Mouse (Mus musculus): ENCODE data around the gene Rai1. TPM values are rescaled to one million over a fixed set of nuclear protein-coding genes. Genes with fewer than 3 reads are reported as not detected.

Gene Rai1
- total RNA-seq (2014; rRNA removed), result 2.7 and 3.4 TPM in 2 replicates
- polyA plus RNA-seq (2012; rRNA removed), result 9.0 and 12.9 TPM in 2 replicates

- H3K27me3 ChIP-seq (ENCODE audit: control insufficient read depth, insufficient read depth, low read length), result no peaks in the 10 kb centered on the region
- H3K9ac ChIP-seq (ENCODE audit: low read depth, low read length), result peak within 1 kb of the TSS; percentile 97
- peaks cover 28% of the 10 kb centered on the region; the same call in 1 of the 2 replicates for H3K79me2 ChIP-seq (ENCODE audit: control insufficient read depth, insufficient read depth, low read length)
- DNase-seq (ENCODE audit: extremely low read depth, low read depth, low spot score), result peak; percentile 31
- under 1% methylated on average over 104 of the region's 105 CpGs for WGBS
- H3K4me3 ChIP-seq (ENCODE audit: insufficient read depth, low read depth, low read length), result peak within 1 kb of the TSS; percentile 91
- TF ChIP-seq CTCF (IDR thresholded peaks at IDR 0.05; ENCODE audit: low read depth, low read length) (peak; percentile 83), POLR2A (IDR thresholded peaks at IDR 0.05; ENCODE audit: extremely low read depth, insufficient read depth, low read length) (no peak)
- no peaks in the 10 kb centered on the region for H3K36me3 ChIP-seq (ENCODE audit: control insufficient read depth, insufficient read depth, low read length)
- H3K27ac ChIP-seq (replicated peaks; ENCODE audit: insufficient read depth, low read depth, low read length), result peak within 1 kb of the TSS; percentile 79
- H3K4me1 ChIP-seq (ENCODE audit: control insufficient read depth, insufficient read depth, low read length), result peaks cover 22% of the 10 kb centered on the region
These were observed at the start of gene Rai1 for GRCm38 (mm10) chr11:60104810-60105592. Gene Rai1, plus strand, starts transcription at chr11:60105013.

GRCm38 (mm10) chr11:60056520-60056919 lies 48.3 kb upstream of the Rai1 start:
- no peak overlapping the region for H3K27ac ChIP-seq (replicated peaks; ENCODE audit: insufficient read depth, low read depth, low read length)
- H3K4me3 ChIP-seq (ENCODE audit: insufficient read depth, low read depth, low read length), result no peak overlapping the region
- no peaks in the 10 kb centered on the region for H3K36me3 ChIP-seq (ENCODE audit: control insufficient read depth, insufficient read depth, low read length)
- TF ChIP-seq POLR2A (IDR thresholded peaks at IDR 0.05; ENCODE audit: extremely low read depth, insufficient read depth, low read length), result no peak
- no peak for TF ChIP-seq CTCF (IDR thresholded peaks at IDR 0.05; ENCODE audit: low read depth, low read length)
- no peak for DNase-seq (ENCODE audit: extremely low read depth, low read depth, low spot score)
- H3K79me2 ChIP-seq (ENCODE audit: control insufficient read depth, insufficient read depth, low read length), result no peaks in the 10 kb centered on the region
- H3K27me3 ChIP-seq (ENCODE audit: control insufficient read depth, insufficient read depth, low read length), result no peaks in the 10 kb centered on the region
- H3K4me1 ChIP-seq (ENCODE audit: control insufficient read depth, insufficient read depth, low read length), result 0 out of 2 replicates have a peak, but pooled peaks cover 2% of the 10 kb centered on the region
- WGBS, result 90% methylated on average over 6 of the region's 6 CpGs
- no peak overlapping the region for H3K9ac ChIP-seq (ENCODE audit: low read depth, low read length)

GRCm38 (mm10) chr11:60057987-60058386 lies 46.8 kb upstream of the Rai1 start:
- no peaks in the 10 kb centered on the region for H3K79me2 ChIP-seq (ENCODE audit: control insufficient read depth, insufficient read depth, low read length)
- H3K36me3 ChIP-seq (ENCODE audit: control insufficient read depth, insufficient read depth, low read length), result no peaks in the 10 kb centered on the region
- 0 out of 2 replicates have a peak, but pooled peaks cover 3% of the 10 kb centered on the region for H3K4me1 ChIP-seq (ENCODE audit: control insufficient read depth, insufficient read depth, low read length)
- H3K27me3 ChIP-seq (ENCODE audit: control insufficient read depth, insufficient read depth, low read length), result no peaks in the 10 kb centered on the region
- H3K9ac ChIP-seq (ENCODE audit: low read depth, low read length), result no peak overlapping the region
- no peak overlapping the region for H3K4me3 ChIP-seq (ENCODE audit: insufficient read depth, low read depth, low read length)
- 68% methylated on average over 2 of the region's 2 CpGs for WGBS
- no peak for DNase-seq (ENCODE audit: extremely low read depth, low read depth, low spot score)
- TF ChIP-seq CTCF (IDR thresholded peaks at IDR 0.05; ENCODE audit: low read depth, low read length) (no peak), POLR2A (IDR thresholded peaks at IDR 0.05; ENCODE audit: extremely low read depth, insufficient read depth, low read length) (no peak)
- no peak overlapping the region for H3K27ac ChIP-seq (replicated peaks; ENCODE audit: insufficient read depth, low read depth, low read length)

GRCm38 (mm10) chr11:60058441-60058840 lies 46.4 kb upstream of the Rai1 start:
- H3K27ac ChIP-seq (replicated peaks; ENCODE audit: insufficient read depth, low read depth, low read length), result no peak overlapping the region
- no peaks in the 10 kb centered on the region for H3K27me3 ChIP-seq (ENCODE audit: control insufficient read depth, insufficient read depth, low read length)
- H3K4me3 ChIP-seq (ENCODE audit: insufficient read depth, low read depth, low read length), result no peak overlapping the region
- WGBS, result 70% methylated on average over 10 of the region's 10 CpGs
- H3K36me3 ChIP-seq (ENCODE audit: control insufficient read depth, insufficient read depth, low read length), result no peaks in the 10 kb centered on the region
- 0 out of 2 replicates have a peak, but pooled peaks cover 3% of the 10 kb centered on the region for H3K4me1 ChIP-seq (ENCODE audit: control insufficient read depth, insufficient read depth, low read length)
- no peaks in the 10 kb centered on the region for H3K79me2 ChIP-seq (ENCODE audit: control insufficient read depth, insufficient read depth, low read length)
- no peak for DNase-seq (ENCODE audit: extremely low read depth, low read depth, low spot score)
- no peak overlapping the region for H3K9ac ChIP-seq (ENCODE audit: low read depth, low read length)
- TF ChIP-seq POLR2A (IDR thresholded peaks at IDR 0.05; ENCODE audit: extremely low read depth, insufficient read depth, low read length) (no peak), CTCF (IDR thresholded peaks at IDR 0.05; ENCODE audit: low read depth, low read length) (no peak)

DNA sequence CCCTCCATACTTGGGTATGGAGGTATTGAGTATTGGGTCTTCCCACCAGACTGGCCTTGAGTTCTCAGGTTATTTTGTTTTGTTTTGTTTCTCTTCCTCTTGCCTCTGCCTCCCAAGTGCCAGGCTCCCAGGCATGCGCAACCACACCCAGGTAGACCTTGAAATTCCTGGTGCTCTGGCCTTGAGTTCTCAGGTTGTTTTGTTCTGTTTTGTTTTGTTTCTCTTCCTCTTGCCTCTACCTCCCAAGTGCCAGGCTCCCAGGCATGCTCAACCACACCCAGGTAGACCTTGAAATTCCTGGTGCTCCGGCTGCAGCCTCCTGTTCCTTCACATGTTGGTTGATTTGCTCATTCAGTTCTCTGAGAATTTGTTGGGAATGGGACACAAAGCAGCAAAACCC lies 44.8 kb upstream of the Rai1 start:
- no peak overlapping the region for H3K4me3 ChIP-seq (ENCODE audit: insufficient read depth, low read depth, low read length)

More for the DNA sequence above, 44.8 kb upstream of the Rai1 start:
- no peaks in the 10 kb centered on the region for H3K27me3 ChIP-seq (ENCODE audit: control insufficient read depth, insufficient read depth, low read length)
- no peaks in the 10 kb centered on the region for H3K36me3 ChIP-seq (ENCODE audit: control insufficient read depth, insufficient read depth, low read length)
- no peak for TF ChIP-seq CTCF (IDR thresholded peaks at IDR 0.05; ENCODE audit: low read depth, low read length)
- TF ChIP-seq POLR2A (IDR thresholded peaks at IDR 0.05; ENCODE audit: extremely low read depth, insufficient read depth, low read length), result no peak
- no peak for DNase-seq (ENCODE audit: extremely low read depth, low read depth, low spot score)
- no peak overlapping the region for H3K27ac ChIP-seq (replicated peaks; ENCODE audit: insufficient read depth, low read depth, low read length)
- 99% methylated on average over 2 of the region's 2 CpGs for WGBS
- 0 out of 2 replicates have a peak, but pooled peaks cover 3% of the 10 kb centered on the region for H3K4me1 ChIP-seq (ENCODE audit: control insufficient read depth, insufficient read depth, low read length)
- no peaks in the 10 kb centered on the region for H3K79me2 ChIP-seq (ENCODE audit: control insufficient read depth, insufficient read depth, low read length)
- no peak overlapping the region for H3K9ac ChIP-seq (ENCODE audit: low read depth, low read length)
